Mouse (Mus musculus) left cerebral cortex, adult 2 months (tissue): ENCODE results near the gene Adrm1. TPM values are rescaled to one million over a fixed set of nuclear protein-coding genes. Genes with fewer than 3 reads are reported as not detected.

Source experiments
- DNase-seq, 2 experiments: peaks; one replicate each; pipeline ENCODE4 v3.0.0; 2021 to 2022; ENCODE audit warnings: low spot score in 2 of 2, mixed read lengths in 1 of 2; ENCODE audit errors: extremely low spot score in 1 of 2
- H3K27ac ChIP-seq: fragments of 200-600 bp; 2 replicates; pipeline ENCODE4 v1.8.1; 2022
- H3K4me3 ChIP-seq: fragments of 200-600 bp; 2 replicates; pipeline ENCODE4 v1.8.1; 2022
- CTCF ChIP-seq: fragments of 200-600 bp; IDR thresholded peaks from 2 replicates; pipeline ENCODE4 v1.8.1; 2022; ENCODE audit warnings: antibody characterized with exemption, mild to moderate bottlenecking, moderate library complexity
- intact Hi-C: fragments of 180-260 bp; cut with DNase I; formaldehyde crosslinking; loops from one replicate; pipeline ENCODE4 v1.15.1; 2025
- total RNA-seq, 2 experiments: library from RNA; stranded (reverse); gene quantifications; 2 replicates each; pipeline ENCODE4 v1.2.3; 2021

Gene Adrm1
- total RNA-seq, 2 experiments from 2014 or later, result 96.4 to 101 TPM

GRCm38 (mm10) chr2:180185686-180186085, 14.4 kb downstream of the Adrm1 start:
- H3K4me3 ChIP-seq, result no peak overlapping the region
- intact Hi-C loops, result no loop called here
- DNase-seq, result no peak
- no peak for TF ChIP-seq CTCF
- no peak overlapping the region for H3K27ac ChIP-seq

GRCm38 (mm10) chr2:180187362-180187761, 16.1 kb downstream of the Adrm1 start:
- DNase-seq, result no peak
- intact Hi-C loops, result no loop called here
- TF ChIP-seq CTCF, result no peak
- Histone ChIP-seq H3K4me3 (no peak overlapping the region), H3K27ac (no peak overlapping the region)

- Histone ChIP-seq H3K4me3 (no peak overlapping the region), H3K27ac (no peak overlapping the region)
- intact Hi-C loops, result loop anchor here (5.0 kb wide), 1 partner anchor 41 kb away; no protein-coding TSS in a partner anchor
- DNase-seq, result no peak
- no peak for TF ChIP-seq CTCF
These were observed 25.5 kb downstream of the Adrm1 start for GRCm38 (mm10) chr2:180196610-180197322.

- intact Hi-C loops, result loop anchor here (5.0 kb wide), 1 partner anchor 40 kb away; no protein-coding TSS in a partner anchor
- Histone ChIP-seq H3K4me3 (no peak overlapping the region), H3K27ac (no peak overlapping the region)
- no peak for DNase-seq
- no peak for TF ChIP-seq CTCF
These were observed 26.2 kb downstream of the Adrm1 start for GRCm38 (mm10) chr2:180197323-180198037.

- Histone ChIP-seq H3K27ac (no peak overlapping the region), H3K4me3 (no peak overlapping the region)
- intact Hi-C loops, result loop anchor here (5.0 kb wide), 1 partner anchor 39 kb away; no protein-coding TSS in a partner anchor
- DNase-seq, result no peak
- TF ChIP-seq CTCF, result no peak
These were observed 27.5 kb downstream of the Adrm1 start for GRCm38 (mm10) chr2:180198782-180199181.

GRCm38 (mm10) chr2:180200681-180201080, 29.4 kb downstream of the Adrm1 start:
- TF ChIP-seq CTCF, result no peak
- no peak for DNase-seq
- H3K4me3 ChIP-seq, result no peak overlapping the region
- intact Hi-C loops, result no loop called here
- no peak overlapping the region for H3K27ac ChIP-seq

GRCm38 (mm10) chr2:180201303-180201702, 30.0 kb downstream of the Adrm1 start:
- no peak overlapping the region for H3K27ac ChIP-seq
- no peak for DNase-seq
- no peak for TF ChIP-seq CTCF
- no peak overlapping the region for H3K4me3 ChIP-seq
- intact Hi-C loops, result no loop called here

GRCm38 (mm10) chr2:180202263-180202662, 31.0 kb downstream of the Adrm1 start:
- intact Hi-C loops, result no loop called here
- TF ChIP-seq CTCF, result no peak
- no peak for DNase-seq
- no peak overlapping the region for H3K4me3 ChIP-seq
- no peak overlapping the region for H3K27ac ChIP-seq

GRCm38 (mm10) chr2:180202805-180203204, 31.5 kb downstream of the Adrm1 start:
- no peak for DNase-seq
- no peak overlapping the region for H3K4me3 ChIP-seq
- H3K27ac ChIP-seq, result no peak overlapping the region
- no peak for TF ChIP-seq CTCF
- intact Hi-C loops, result no loop called here

GRCm38 (mm10) chr2:180204501-180204900, 33.2 kb downstream of the Adrm1 start:
- no peak overlapping the region for H3K27ac ChIP-seq

GRCm38 (mm10) chr2:180205083-180205955, 34.0 kb downstream of the Adrm1 start:
- Histone ChIP-seq H3K27ac (no peak overlapping the region), H3K4me3 (no peak overlapping the region)
- no peak for TF ChIP-seq CTCF
- no peak for DNase-seq
- intact Hi-C loops, result loop anchor here (5.0 kb wide), 1 partner anchor 47 kb away; no protein-coding TSS in a partner anchor

More at GRCm38 (mm10) chr2:180204501-180204900, 33.2 kb downstream of the Adrm1 start:
- DNase-seq, result no peak
- TF ChIP-seq CTCF, result no peak
- intact Hi-C loops, result no loop called here
- no peak overlapping the region for H3K4me3 ChIP-seq

- Histone ChIP-seq H3K27ac (no peak overlapping the region), H3K4me3 (no peak overlapping the region)
- no peak for DNase-seq
- TF ChIP-seq CTCF, result no peak
- intact Hi-C loops, result loop anchor here (5.0 kb wide), 1 partner anchor 46 kb away; no protein-coding TSS in a partner anchor
These were observed 34.6 kb downstream of the Adrm1 start for GRCm38 (mm10) chr2:180205956-180206280.
